Mouse (Mus musculus) gastrocnemius, postnatal 25 days (tissue): ENCODE measurements around the gene Mpv17. TPM values are rescaled to one million over a fixed set of nuclear protein-coding genes. Genes with fewer than 3 reads are reported as not detected.

Experiments
- DNase-seq: peaks from one replicate; pipeline ENCODE4 v3.0.0; 2022
- long read RNA-seq, 2 experiments: library from polyadenylated mRNA; stranded (forward); transcript quantifications; one replicate each; pipeline ENCODE4 v2.0.0; 2021
- total RNA-seq, 2 experiments: library from RNA; stranded (reverse); gene quantifications; 1 replicate in 1 of 2; 2 replicates in 1 of 2; pipeline ENCODE4 v1.2.3; 2021

Mpv17 gene
- total RNA-seq: 10 to 100 TPM; 22.9 to 25.6 TPM
- long read RNA-seq, experiment 1, transcript Mpv17-201 (8 exons, 1,724 nt): major isoform, 34 of 48 reads
- long read RNA-seq, experiment 1, partial matches to known transcripts: 0 of 48 reads
- long read RNA-seq, experiment 1, other reads (novel, unspliced or antisense): 5 of 48 reads
- long read RNA-seq, experiment 2, transcript Mpv17-202 (7 exons, 1,653 nt): minor isoform, 9 of 48 reads
- long read RNA-seq, experiment 2, transcript Mpv17-201 (8 exons, 1,724 nt): major isoform, 31 of 48 reads
- long read RNA-seq, experiment 2, partial matches to known transcripts: 4 of 48 reads
- long read RNA-seq, experiment 2, other reads (novel, unspliced or antisense): 3 of 48 reads

GRCm38 (mm10) chr5:31154152-31154553, at the start of gene Mpv17:
Gene Mpv17, minus strand, starts transcription at chr5:31154251.
- DNase-seq: peak; percentile 80

GRCm38 (mm10) chr5:31202933-31203332, 48.9 kb upstream of the Mpv17 start:
- no peak for DNase-seq

GRCm38 (mm10) chr5:31201742-31202590, 47.9 kb upstream of the Mpv17 start, which contains the start of gene Zfp513:
Gene Zfp513, minus strand, starts transcription at chr5:31202303.
- DNase-seq: peak; percentile 97

- DNase-seq: no peak
Measured at GRCm38 (mm10) chr5:31201042-31201741, 47.1 kb upstream of the Mpv17 start.

- no peak for DNase-seq
Measured at GRCm38 (mm10) chr5:31200327-31200768, 46.3 kb upstream of the Mpv17 start.

- no peak for DNase-seq
Measured at GRCm38 (mm10) chr5:31199893-31200292, 45.8 kb upstream of the Mpv17 start.

GRCm38 (mm10) chr5:31199321-31199892, 45.4 kb upstream of the Mpv17 start:
- no peak for DNase-seq

- no peak for DNase-seq
Measured at GRCm38 (mm10) chr5:31198616-31199320, 44.7 kb upstream of the Mpv17 start.

GRCm38 (mm10) chr5:31198170-31198569, 44.1 kb upstream of the Mpv17 start:
- no peak for DNase-seq

- no peak for DNase-seq
Measured at GRCm38 (mm10) chr5:31197072-31197471, 43.0 kb upstream of the Mpv17 start.

- no peak for DNase-seq
Measured at GRCm38 (mm10) chr5:31196207-31196606, 42.2 kb upstream of the Mpv17 start.

GRCm38 (mm10) chr5:31195671-31196070, 41.6 kb upstream of the Mpv17 start:
- DNase-seq: no peak

- DNase-seq: no peak
Measured at GRCm38 (mm10) chr5:31194486-31195485, 40.7 kb upstream of the Mpv17 start.

- DNase-seq: no peak
Measured at GRCm38 (mm10) chr5:31193631-31194281, 39.7 kb upstream of the Mpv17 start.

- DNase-seq: peak; percentile 99
Measured at GRCm38 (mm10) chr5:31192939-31193630, 39.0 kb upstream of the Mpv17 start, which contains the start of the genes Snx17 and Eif2b4. Gene Snx17, plus strand, starts transcription at chr5:31193227. Gene Eif2b4, minus strand, starts transcription at chr5:31193430.

- no peak for DNase-seq
Measured at GRCm38 (mm10) chr5:31192045-31192938, 38.2 kb upstream of the Mpv17 start.

GRCm38 (mm10) chr5:31190201-31190600, 36.1 kb upstream of the Mpv17 start:
- DNase-seq: no peak
